Mouse (Mus musculus) liver, postnatal 0 days (tissue): Measurements from ENCODE around the gene Nsrp1. TPM values are rescaled to one million over a fixed set of nuclear protein-coding genes. Genes with fewer than 3 reads are reported as not detected.
A peak's percentile ranks its signal among the peaks of the same experiment; 100 is the strongest.
"Not testable (repeated sequence)": the region's sequence is repeated elsewhere in the genome, so short reads cannot be mapped to it uniquely, and the experiment has no call there.

Source experiments
- ATAC-seq: fragments of 200-750 bp; cut with Nextera tagmentation; 2 replicates; pipeline ENCODE4 v1.8.0; 2017; ENCODE audit warnings: mild to moderate bottlenecking, moderate library complexity
- DNase-seq: peaks from one replicate; pipeline ENCODE4 v3.0.0-alpha.2; 2016
- H3K27ac ChIP-seq: fragments of 300-500 bp; sonication (generic); 2 replicates; pipeline ENCODE4 v1.5.1; 2014; ENCODE audit warnings: antibody characterized with exemption, moderate library complexity, mild to moderate bottlenecking, low read depth
- H3K27me3 ChIP-seq: fragments of 300-500 bp; sonication (generic); 2 replicates; pipeline ENCODE4 v1.6.1; 2014; ENCODE audit warnings: low read length, control low read depth, mixed read lengths; ENCODE audit not compliant: insufficient read depth
- H3K36me3 ChIP-seq: fragments of 300-500 bp; sonication (generic); replicated peaks from 2 replicates; pipeline ENCODE4 v1.6.1; 2014; ENCODE audit warnings: mild to moderate bottlenecking, control low read depth, low read length, moderate library complexity, mixed read lengths; ENCODE audit not compliant: insufficient read depth
- H3K4me1 ChIP-seq: fragments of 300-500 bp; sonication (generic); 2 replicates; pipeline ENCODE4 v1.6.1; 2014; ENCODE audit warnings: antibody characterized with exemption, mild to moderate bottlenecking, control low read depth; ENCODE audit not compliant: insufficient read depth
- H3K4me2 ChIP-seq: fragments of 300-500 bp; sonication (generic); 2 replicates; pipeline ENCODE4 v1.6.1; 2014; ENCODE audit warnings: low read depth, mild to moderate bottlenecking, low read length, moderate library complexity, mixed read lengths
- H3K4me3 ChIP-seq: fragments of 300-500 bp; sonication (generic); 2 replicates; pipeline ENCODE4 v1.5.1; 2014; ENCODE audit warnings: low read depth, low read length
- H3K9ac ChIP-seq: fragments of 300-500 bp; sonication (generic); replicated peaks from 2 replicates; pipeline ENCODE4 v1.6.1; 2014; ENCODE audit warnings: mild to moderate bottlenecking, moderate library complexity
- H3K9me3 ChIP-seq: fragments of 300-500 bp; sonication (generic); 2 replicates; pipeline ENCODE4 v1.6.1; 2016; ENCODE audit warnings: mild to moderate bottlenecking, control low read depth, low read length, mixed read lengths
- CTCF ChIP-seq: sonication (generic); IDR thresholded peaks from 2 replicates; pipeline ENCODE4 v1.5.1; 2016; ENCODE audit warnings: antibody characterized with exemption, low read depth
- EP300 ChIP-seq: IDR thresholded peaks from 2 replicates; pipeline ENCODE4 v1.6.1; 2016; ENCODE audit warnings: antibody characterized with exemption, low read depth, mild to moderate bottlenecking
- WGBS: fragments of 180-500 bp; shearing (Covaris S2); extraction: QIAGEN DNeasy Blood & Tissue Kit; methylation state at CpG from one replicate; pipeline ENCODE4 v1.1.7; 2014; ENCODE audit not compliant: insufficient replicate concordance; 5-methylcytosine and 5-hydroxymethylcytosine counted together
- polyA plus RNA-seq: library from polyadenylated mRNA; unstranded; fragments of >200 nt; fragmentation: Nextera tagmentation; extraction: Ambion mirVana; gene quantifications from 2 replicates; pipeline ENCODE4 v1.2.1, GENCODE M21; 2015

Nsrp1 gene
- polyA plus RNA-seq = 33.9 and 34.3 TPM in 2 replicates

GRCm38 (mm10) chr11:77078273-77079134 is at the start of gene Nsrp1:
Gene Nsrp1 (minus strand): TSS chr11:77078435.
- ATAC-seq (peak; percentile 98), DNase-seq (peak; percentile 93)
- Histone ChIP-seq H3K4me3 (peak within 1 kb of the TSS; percentile 91), H3K27me3 (no peaks in the 10 kb centered on the region), H3K4me1 (peaks cover 8% of the 10 kb centered on the region), H3K27ac (peak within 1 kb of the TSS; percentile 66), H3K36me3 (peaks cover 6% of the 10 kb centered on the region; the same call in 1 of the 2 replicates), H3K9me3 (no peaks in the 10 kb centered on the region), H3K4me2 (peak within 1 kb of the TSS; percentile 96), H3K9ac (peak within 1 kb of the TSS; percentile 87)
- no peak for TF ChIP-seq EP300
- TF ChIP-seq CTCF = no peak
- WGBS = 4% methylated on average over 48 of the region's 48 CpGs

GRCm38 (mm10) chr11:77111141-77111540 is 32.9 kb upstream of the Nsrp1 start:
- TF ChIP-seq CTCF (no peak), EP300 (no peak)
- WGBS = 77% methylated on average over 6 of the region's 6 CpGs
- no peak for ATAC-seq

GRCm38 (mm10) chr11:77108442-77108841 is 30.2 kb upstream of the Nsrp1 start:
- 85% methylated on average over 6 of the region's 6 CpGs for whole genome bisulfite sequencing
- Histone ChIP-seq H3K27me3 (no peaks in the 10 kb centered on the region), H3K9ac (no peak overlapping the region), H3K36me3 (no peaks in the 10 kb centered on the region), H3K27ac (no peak overlapping the region), H3K4me3 (no peak overlapping the region), H3K4me1 (no peaks in the 10 kb centered on the region), H3K9me3 (no peaks in the 10 kb centered on the region), H3K4me2 (no peak overlapping the region)
- ATAC-seq (no peak), DNase-seq (no peak)
- TF ChIP-seq EP300 (no peak), CTCF (no peak)

More at GRCm38 (mm10) chr11:77111141-77111540, 32.9 kb upstream of the Nsrp1 start:
- H3K4me2 ChIP-seq = no peak overlapping the region
- no peak for DNase-seq
- H3K36me3 ChIP-seq = no peaks in the 10 kb centered on the region
- H3K9me3 ChIP-seq = no peaks in the 10 kb centered on the region
- no peak overlapping the region for H3K27ac ChIP-seq
- H3K9ac ChIP-seq = no peak overlapping the region
- H3K4me1 ChIP-seq = no peaks in the 10 kb centered on the region
- no peaks in the 10 kb centered on the region for H3K27me3 ChIP-seq
- no peak overlapping the region for H3K4me3 ChIP-seq

- not testable (repeated sequence) for H3K27me3 ChIP-seq, H3K4me2 ChIP-seq, H3K4me3 ChIP-seq, H3K9ac ChIP-seq, ATAC-seq, H3K36me3 ChIP-seq, H3K4me1 ChIP-seq, DNase-seq, H3K27ac ChIP-seq, H3K9me3 ChIP-seq
- 0 out of 2 replicates have a peak, but pooled peaks have one; percentile 9 for TF ChIP-seq CTCF
- WGBS = 78% methylated on average over 12 of the region's 12 CpGs
Measured at GRCm38 (mm10) chr11:77107872-77108271, 29.6 kb upstream of the Nsrp1 start.

GRCm38 (mm10) chr11:77106961-77107360 is 28.7 kb upstream of the Nsrp1 start:
- Histone ChIP-seq H3K4me1 (no peaks in the 10 kb centered on the region), H3K9ac (no peak overlapping the region), H3K9me3 (no peaks in the 10 kb centered on the region), H3K36me3 (no peaks in the 10 kb centered on the region), H3K4me3 (no peak overlapping the region), H3K4me2 (no peak overlapping the region), H3K27ac (no peak overlapping the region), H3K27me3 (no peaks in the 10 kb centered on the region)
- ATAC-seq (no peak), DNase-seq (no peak)
- TF ChIP-seq EP300 (no peak), CTCF (no peak)
- WGBS = 86% methylated on average over 6 of the region's 6 CpGs

- WGBS = 14% methylated on average over 10 of the region's 10 CpGs
- ATAC-seq (peak; percentile 55; the same call in 1 of the 2 replicates), DNase-seq (peak; percentile 84)
- H3K36me3 ChIP-seq = no peaks in the 10 kb centered on the region
- H3K27ac ChIP-seq = no peak overlapping the region
- TF ChIP-seq CTCF (peak; percentile 94), EP300 (no peak)
- H3K4me1 ChIP-seq = no peaks in the 10 kb centered on the region
- H3K9ac ChIP-seq = no peak overlapping the region
- no peak overlapping the region for H3K4me2 ChIP-seq
- no peak overlapping the region for H3K4me3 ChIP-seq
- no peaks in the 10 kb centered on the region for H3K27me3 ChIP-seq
- no peaks in the 10 kb centered on the region for H3K9me3 ChIP-seq
Measured at GRCm38 (mm10) chr11:77100137-77100937, 22.1 kb upstream of the Nsrp1 start.
